Mouse (Mus musculus): ENCODE measurements around the gene Phykpl. TPM values are rescaled to one million over a fixed set of nuclear protein-coding genes. Genes with fewer than 3 reads are reported as not detected.

The Phykpl gene
- polyA plus RNA-seq (2015; fragmentation: Nextera tagmentation; extraction: Ambion mirVana): 22.2 and 23.1 TPM in 2 replicates

GRCm38 (mm10) chr11:51584431-51585248, at the start of gene Phykpl:
Phykpl (plus strand) TSS chr11:51584757.
- peaks cover 39% of the 10 kb centered on the region for H3K36me3 ChIP-seq
- peak within 1 kb of the TSS; percentile 69 for H3K9ac ChIP-seq
- peak within 1 kb of the TSS; percentile 80 for H3K4me2 ChIP-seq
- peak within 1 kb of the TSS; percentile 63 for H3K4me3 ChIP-seq (replicated peaks)
- H3K27ac ChIP-seq: peak within 1 kb of the TSS; percentile 97
- no peaks in the 10 kb centered on the region for H3K9me3 ChIP-seq (replicated peaks)
- WGBS: under 1% methylated on average over 59 of the region's 59 CpGs
- H3K4me1 ChIP-seq: peaks cover 35% of the 10 kb centered on the region
- ATAC-seq (replicated peaks; ENCODE audit: low FRiP score): peak; percentile 94
- no peaks in the 10 kb centered on the region for H3K27me3 ChIP-seq

GRCm38 (mm10) chr11:51538388-51538787, 46.2 kb upstream of the Phykpl start:
- no peaks in the 10 kb centered on the region for H3K9me3 ChIP-seq (replicated peaks)
- no peak overlapping the region for H3K4me2 ChIP-seq
- WGBS: 34% methylated on average over 7 of the region's 7 CpGs
- H3K9ac ChIP-seq: no peak overlapping the region
- H3K27me3 ChIP-seq: no peaks in the 10 kb centered on the region
- no peak for ATAC-seq (replicated peaks; ENCODE audit: low FRiP score)
- no peaks in the 10 kb centered on the region for H3K36me3 ChIP-seq
- no peak overlapping the region for H3K4me3 ChIP-seq (replicated peaks)
- no peak overlapping the region for H3K27ac ChIP-seq
- H3K4me1 ChIP-seq: peaks cover 12% of the 10 kb centered on the region; the same call in 1 of the 2 replicates

- Histone ChIP-seq H3K4me1 (peaks cover 15% of the 10 kb centered on the region; the same call in 1 of the 2 replicates), H3K27me3 (no peaks in the 10 kb centered on the region), H3K9me3 (replicated peaks) (no peaks in the 10 kb centered on the region), H3K4me2 (no peak overlapping the region), H3K4me3 (replicated peaks) (no peak overlapping the region), H3K27ac (0 out of 2 replicates have a peak overlapping the region, but pooled peaks have one; percentile 7), H3K9ac (no peak overlapping the region), H3K36me3 (no peaks in the 10 kb centered on the region)
- peak; percentile 42 for ATAC-seq (replicated peaks; ENCODE audit: low FRiP score)
- WGBS: 59% methylated on average over 13 of the region's 13 CpGs
These were observed 45.4 kb upstream of the Phykpl start for GRCm38 (mm10) chr11:51538919-51539758.

- H3K9me3 ChIP-seq (replicated peaks): no peaks in the 10 kb centered on the region
- no peaks in the 10 kb centered on the region for H3K36me3 ChIP-seq
- H3K27me3 ChIP-seq: no peaks in the 10 kb centered on the region
- no peak overlapping the region for H3K9ac ChIP-seq
- peak; percentile 84 for ATAC-seq (replicated peaks; ENCODE audit: low FRiP score)
- 11% methylated on average over 10 of the region's 10 CpGs for WGBS
- no peak overlapping the region for H3K4me2 ChIP-seq
- H3K4me1 ChIP-seq: peaks cover 15% of the 10 kb centered on the region; the same call in 1 of the 2 replicates
- no peak overlapping the region for H3K4me3 ChIP-seq (replicated peaks)
- no peak overlapping the region for H3K27ac ChIP-seq
These were observed 44.7 kb upstream of the Phykpl start for GRCm38 (mm10) chr11:51539759-51540282.

DNA sequence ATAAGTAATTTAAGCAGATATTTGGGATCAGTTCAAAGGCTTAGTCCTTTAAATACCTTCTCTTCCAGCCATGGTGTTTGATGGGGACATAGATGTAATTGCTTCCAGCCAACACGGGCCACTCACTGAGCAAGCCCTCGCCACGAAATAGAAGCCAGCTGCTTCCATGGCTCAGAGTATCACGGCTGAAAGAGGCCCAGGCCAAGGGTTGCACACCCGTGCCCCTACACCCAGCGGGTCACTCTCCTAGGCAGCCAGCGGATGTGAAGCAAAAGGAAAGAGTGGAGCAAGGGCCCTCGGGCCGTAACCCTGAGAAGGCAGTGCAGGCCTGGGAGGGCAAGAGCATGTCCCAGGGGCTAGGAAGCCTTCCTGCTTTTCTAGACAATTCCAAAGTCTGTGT, 42.1 kb upstream of the Phykpl start:
- 38% methylated on average over 9 of the region's 9 CpGs for WGBS
- H3K27ac ChIP-seq: no peak overlapping the region
- no peaks in the 10 kb centered on the region for H3K36me3 ChIP-seq
- no peak overlapping the region for H3K9ac ChIP-seq
- H3K27me3 ChIP-seq: no peaks in the 10 kb centered on the region
- no peak for ATAC-seq (replicated peaks; ENCODE audit: low FRiP score)
- no peaks in the 10 kb centered on the region for H3K9me3 ChIP-seq (replicated peaks)
- no peak overlapping the region for H3K4me2 ChIP-seq
- peaks cover 19% of the 10 kb centered on the region; the same call in 1 of the 2 replicates for H3K4me1 ChIP-seq
- no peak overlapping the region for H3K4me3 ChIP-seq (replicated peaks)

- Histone ChIP-seq H3K27ac (no peak overlapping the region), H3K27me3 (no peaks in the 10 kb centered on the region), H3K4me2 (no peak overlapping the region), H3K36me3 (no peaks in the 10 kb centered on the region), H3K4me3 (replicated peaks) (no peak overlapping the region), H3K9me3 (replicated peaks) (no peaks in the 10 kb centered on the region), H3K4me1 (peaks cover 17% of the 10 kb centered on the region; the same call in 1 of the 2 replicates), H3K9ac (no peak overlapping the region)
- ATAC-seq (replicated peaks; ENCODE audit: low FRiP score): no peak
- WGBS: 33% methylated on average over 7 of the region's 7 CpGs
These were observed 41.0 kb upstream of the Phykpl start for GRCm38 (mm10) chr11:51543487-51544050.

DNA sequence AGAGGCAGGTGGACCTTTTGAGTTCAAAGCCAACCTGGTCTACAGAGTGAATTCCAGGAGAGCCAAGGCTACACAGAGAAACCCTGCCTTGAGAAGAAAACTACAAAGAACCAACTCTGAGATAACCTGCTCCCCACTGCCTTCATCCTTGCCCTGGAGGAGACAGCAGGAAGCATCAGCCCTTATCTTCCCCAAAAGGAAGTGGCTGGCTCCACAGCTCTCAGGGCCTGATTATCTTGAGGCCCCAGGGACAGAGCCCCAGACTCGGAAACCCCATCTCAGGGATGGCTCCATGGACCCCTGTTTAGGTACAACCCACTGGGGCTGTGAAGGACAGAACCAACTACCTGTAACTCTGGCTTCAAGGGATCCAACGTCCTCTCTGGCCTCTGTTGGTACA, 40.1 kb upstream of the Phykpl start:
- ATAC-seq (replicated peaks; ENCODE audit: low FRiP score): no peak
- no peaks in the 10 kb centered on the region for H3K36me3 ChIP-seq

DNA sequence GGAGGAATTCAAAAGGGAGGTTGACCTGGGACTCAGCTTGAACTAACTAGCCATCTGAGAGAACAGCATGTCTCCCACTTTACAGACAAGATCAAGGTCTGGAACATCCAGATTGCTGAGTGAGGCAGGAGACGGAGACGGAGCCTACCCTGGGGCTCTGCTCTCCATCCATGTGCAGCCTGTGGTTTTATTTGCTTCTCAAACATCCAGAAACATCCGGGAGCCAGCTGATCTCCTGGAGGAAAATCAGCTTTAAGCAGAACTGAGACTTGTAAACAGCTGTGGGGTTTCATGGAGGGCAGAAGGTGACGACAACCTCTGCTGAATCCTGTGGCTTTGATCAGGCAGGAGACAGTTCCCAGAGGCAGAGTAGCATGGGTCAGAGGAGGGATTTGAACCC, 38.7 kb upstream of the Phykpl start:
- no peak overlapping the region for H3K4me2 ChIP-seq
- peaks cover 12% of the 10 kb centered on the region for H3K4me1 ChIP-seq
- H3K36me3 ChIP-seq: no peaks in the 10 kb centered on the region
- no peak overlapping the region for H3K9ac ChIP-seq
- H3K27ac ChIP-seq: no peak overlapping the region
- H3K27me3 ChIP-seq: no peaks in the 10 kb centered on the region
- no peaks in the 10 kb centered on the region for H3K9me3 ChIP-seq (replicated peaks)
- no peak for ATAC-seq (replicated peaks; ENCODE audit: low FRiP score)
- WGBS: 52% methylated on average over 4 of the region's 4 CpGs
- H3K4me3 ChIP-seq (replicated peaks): no peak overlapping the region

More for the DNA sequence above, 40.1 kb upstream of the Phykpl start:
- H3K4me3 ChIP-seq (replicated peaks): no peak overlapping the region
- H3K27me3 ChIP-seq: no peaks in the 10 kb centered on the region
- no peak overlapping the region for H3K9ac ChIP-seq
- H3K9me3 ChIP-seq (replicated peaks): no peaks in the 10 kb centered on the region
- WGBS: 70% methylated on average over 2 of the region's 2 CpGs
- H3K27ac ChIP-seq: no peak overlapping the region
- no peak overlapping the region for H3K4me2 ChIP-seq
- H3K4me1 ChIP-seq: peaks cover 12% of the 10 kb centered on the region; the same call in 1 of the 2 replicates

- H3K4me1 ChIP-seq: peaks cover 18% of the 10 kb centered on the region
- H3K9ac ChIP-seq: no peak overlapping the region
- peak overlapping the region; percentile 76 for H3K27ac ChIP-seq
- H3K4me2 ChIP-seq: no peak overlapping the region; the same call in 1 of the 2 replicates
- H3K9me3 ChIP-seq (replicated peaks): no peaks in the 10 kb centered on the region
- WGBS: 35% methylated on average over 5 of the region's 5 CpGs
- H3K4me3 ChIP-seq (replicated peaks): no peak overlapping the region
- peak; percentile 80; the same call in 1 of the 2 replicates for ATAC-seq (replicated peaks; ENCODE audit: low FRiP score)
- H3K36me3 ChIP-seq: no peaks in the 10 kb centered on the region
- no peaks in the 10 kb centered on the region for H3K27me3 ChIP-seq
These were observed 33.3 kb upstream of the Phykpl start for GRCm38 (mm10) chr11:51551253-51551652.

DNA sequence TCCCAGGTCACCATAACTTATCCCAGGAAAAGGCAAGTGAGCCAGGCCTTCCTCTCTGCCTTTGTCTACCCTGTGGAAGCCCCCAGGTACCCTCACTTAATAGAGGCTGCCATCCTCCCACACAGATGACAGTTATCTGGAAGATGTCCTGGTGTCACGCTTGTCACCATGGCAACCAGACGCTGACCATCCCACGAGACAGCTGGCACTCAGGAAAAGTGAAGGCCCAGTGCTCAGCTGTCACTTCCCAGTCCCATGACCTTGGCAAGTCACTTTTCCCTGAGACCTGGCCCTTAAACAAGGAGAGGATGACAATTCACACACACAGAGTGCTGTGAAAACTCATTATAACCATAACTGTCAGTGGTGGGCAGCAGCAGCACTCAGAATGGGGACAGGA, 32.5 kb upstream of the Phykpl start:
- Histone ChIP-seq H3K9me3 (replicated peaks) (no peaks in the 10 kb centered on the region), H3K4me2 (no peak overlapping the region), H3K9ac (no peak overlapping the region), H3K27ac (no peak overlapping the region), H3K4me1 (peaks cover 18% of the 10 kb centered on the region), H3K27me3 (no peaks in the 10 kb centered on the region), H3K36me3 (no peaks in the 10 kb centered on the region), H3K4me3 (replicated peaks) (no peak overlapping the region)
- WGBS: 51% methylated on average over 3 of the region's 3 CpGs
- no peak for ATAC-seq (replicated peaks; ENCODE audit: low FRiP score)

DNA sequence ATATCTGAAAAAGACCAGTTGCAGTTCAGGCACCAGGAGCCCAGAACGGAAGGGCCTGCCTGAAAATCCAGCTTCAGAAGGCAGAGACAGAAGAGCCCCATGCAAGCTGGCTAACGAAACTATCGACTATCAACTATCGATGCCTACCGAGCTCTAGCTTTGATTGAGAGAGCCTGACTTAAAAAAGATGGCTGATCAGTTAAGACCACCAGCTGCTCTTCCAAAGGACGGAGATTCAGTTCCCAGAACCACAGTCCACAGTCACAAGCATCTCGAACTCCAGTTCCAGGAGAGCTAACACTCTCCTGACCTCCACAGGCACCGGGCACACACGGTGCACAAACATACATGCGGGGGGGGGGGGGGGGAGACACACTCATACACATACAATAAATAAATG, 30.0 kb upstream of the Phykpl start:
- WGBS: 74% methylated on average over 8 of the region's 10 CpGs
- no peak for ATAC-seq (replicated peaks; ENCODE audit: low FRiP score)
- H3K4me1 ChIP-seq: peaks cover 18% of the 10 kb centered on the region

More for the DNA sequence above, 30.0 kb upstream of the Phykpl start:
- Histone ChIP-seq H3K27ac (no peak overlapping the region), H3K4me2 (0 out of 2 replicates have a peak overlapping the region, but pooled peaks have one; percentile 12), H3K27me3 (no peaks in the 10 kb centered on the region), H3K36me3 (no peaks in the 10 kb centered on the region), H3K4me3 (replicated peaks) (no peak overlapping the region), H3K9me3 (replicated peaks) (no peaks in the 10 kb centered on the region), H3K9ac (no peak overlapping the region)

Measured in kidney, embryonic 15.5 days (tissue).